Mouse (Mus musculus): ENCODE measurements at regions not wholly inside any gene's neighbourhood (a gene's known extent, or its start where the extent isn't known, plus 50 kb on each side); places are given as distances from the start of the nearest gene placed in this dataset.

- DNase-seq: no peak
These were observed 399.6 kb downstream of the Nbas start for GRCm38 (mm10) chr12:13668485-13669022.

- no peak for DNase-seq
These were observed 370.4 kb downstream of the Nbas start for GRCm38 (mm10) chr12:13639336-13639735.
